Mouse (Mus musculus): ENCODE results near the gene Arl14. TPM values are rescaled to one million over a fixed set of nuclear protein-coding genes. Genes with fewer than 3 reads are reported as not detected.
"Not testable (repeated sequence)": the region's sequence is repeated elsewhere in the genome, so short reads cannot be mapped to it uniquely, and the experiment has no call there.

Arl14 gene
- polyA plus RNA-seq, 1 experiment from 2014 or later, result not detected

DNA sequence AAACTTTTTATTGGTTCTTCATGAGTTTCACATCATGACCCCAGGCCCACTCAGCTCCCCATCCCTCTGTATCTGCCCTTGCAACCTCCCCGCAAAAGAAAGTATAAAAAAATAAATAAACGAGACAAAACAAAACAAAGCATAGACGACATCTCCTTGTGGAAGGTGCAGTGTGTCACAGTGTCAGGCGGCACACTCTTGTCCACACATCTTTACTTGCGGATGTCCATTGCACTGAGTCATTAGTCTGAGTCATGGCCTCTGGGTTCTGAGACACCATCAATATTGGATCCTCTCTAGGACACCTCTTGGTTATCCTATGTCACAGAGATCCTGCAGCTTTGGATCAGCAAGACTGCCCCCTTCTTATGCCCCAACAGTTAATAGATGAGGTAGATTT is 7.7 kb upstream of the Arl14 start:
- ATAC-seq (ENCODE audit: insufficient read depth), result no peak
- 72% methylated on average over 5 of the region's 5 CpGs for WGBS (ENCODE audit: insufficient replicate concordance)

DNA sequence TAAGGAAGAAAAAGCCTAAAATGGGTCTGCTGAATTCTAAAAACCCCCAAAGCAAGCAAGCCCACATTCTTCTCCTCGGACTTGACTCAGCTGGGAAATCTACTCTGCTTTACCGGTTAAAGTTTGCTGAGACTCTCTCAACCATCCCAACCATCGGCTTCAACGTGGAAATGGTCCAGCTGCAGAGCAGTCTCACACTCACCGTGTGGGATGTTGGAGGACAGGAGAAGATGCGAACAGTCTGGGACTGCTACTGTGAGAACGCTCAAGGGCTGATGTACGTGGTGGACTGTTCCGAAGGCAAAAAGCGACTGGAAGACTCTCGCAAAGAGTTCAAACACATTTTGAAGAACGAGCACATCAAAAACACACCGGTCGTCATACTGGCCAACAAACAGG is 282 bp downstream of the Arl14 start:
- Histone ChIP-seq H3K27me3 (no peaks in the 10 kb centered on the region), H3K36me3 (replicated peaks) (no peaks in the 10 kb centered on the region), H3K4me1 (replicated peaks) (no peaks in the 10 kb centered on the region), H3K9ac (no peak overlapping the region), H3K9me3 (replicated peaks) (no peaks in the 10 kb centered on the region), H3K4me2 (no peak overlapping the region), H3K4me3 (replicated peaks) (no peak overlapping the region), H3K27ac (replicated peaks) (no peak overlapping the region)
- ATAC-seq (ENCODE audit: insufficient read depth), result no peak
- 75% methylated on average over 14 of the region's 14 CpGs for WGBS (ENCODE audit: insufficient replicate concordance)

More for the DNA sequence above, 7.7 kb upstream of the Arl14 start:
- Histone ChIP-seq H3K4me3 (replicated peaks) (no peak overlapping the region), H3K9me3 (replicated peaks) (no peaks in the 10 kb centered on the region), H3K4me2 (no peak overlapping the region), H3K4me1 (replicated peaks) (no peaks in the 10 kb centered on the region), H3K27ac (replicated peaks) (no peak overlapping the region), H3K27me3 (no peaks in the 10 kb centered on the region), H3K36me3 (replicated peaks) (no peaks in the 10 kb centered on the region), H3K9ac (no peak overlapping the region)

- WGBS (ENCODE audit: insufficient replicate concordance), result 66% methylated on average over 7 of the region's 7 CpGs
- Histone ChIP-seq H3K4me3 (replicated peaks) (no peak overlapping the region), H3K27me3 (no peaks in the 10 kb centered on the region), H3K4me1 (replicated peaks) (no peaks in the 10 kb centered on the region), H3K9me3 (replicated peaks) (no peaks in the 10 kb centered on the region), H3K36me3 (replicated peaks) (no peaks in the 10 kb centered on the region), H3K4me2 (no peak overlapping the region), H3K9ac (no peak overlapping the region), H3K27ac (replicated peaks) (no peak overlapping the region)
- no peak for ATAC-seq (ENCODE audit: insufficient read depth)
Observed at GRCm38 (mm10) chr3:69222987-69223386, 768 bp downstream of the Arl14 start.

GRCm38 (mm10) chr3:69223666-69224065 is 1.4 kb downstream of the Arl14 start:
- Histone ChIP-seq H3K36me3 (replicated peaks) (no peaks in the 10 kb centered on the region), H3K27ac (replicated peaks) (no peak overlapping the region), H3K27me3 (no peaks in the 10 kb centered on the region), H3K4me3 (replicated peaks) (no peak overlapping the region), H3K9me3 (replicated peaks) (no peaks in the 10 kb centered on the region), H3K4me2 (no peak overlapping the region), H3K9ac (no peak overlapping the region), H3K4me1 (replicated peaks) (no peaks in the 10 kb centered on the region)
- 45% methylated on average over 8 of the region's 8 CpGs for WGBS (ENCODE audit: insufficient replicate concordance)
- ATAC-seq (ENCODE audit: insufficient read depth), result no peak

DNA sequence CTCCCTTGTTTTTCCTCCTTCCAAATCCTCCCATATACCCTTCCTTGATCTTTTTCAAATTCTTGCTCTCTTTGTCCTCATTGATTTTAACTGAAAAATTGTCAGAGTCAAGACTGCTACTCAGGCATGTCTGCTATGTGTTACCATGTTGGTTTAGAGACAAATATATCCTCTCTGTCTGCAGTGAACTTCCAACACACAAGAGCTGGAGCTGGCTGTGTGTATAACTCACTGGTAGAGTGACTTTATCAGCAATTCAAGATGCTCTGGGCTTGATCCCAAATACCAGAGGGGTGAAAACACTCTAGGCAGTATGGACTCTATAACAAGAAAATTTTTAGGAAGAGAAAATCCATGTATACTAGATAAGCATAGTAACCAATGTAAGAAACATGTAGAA is 2.8 kb downstream of the Arl14 start:
- Histone ChIP-seq H3K4me1 (replicated peaks) (no peaks in the 10 kb centered on the region), H3K4me3 (replicated peaks) (no peak overlapping the region), H3K9ac (no peak overlapping the region), H3K27ac (replicated peaks) (no peak overlapping the region), H3K9me3 (replicated peaks) (no peaks in the 10 kb centered on the region), H3K27me3 (no peaks in the 10 kb centered on the region), H3K36me3 (replicated peaks) (no peaks in the 10 kb centered on the region), H3K4me2 (no peak overlapping the region)
- no peak for ATAC-seq (ENCODE audit: insufficient read depth)

- WGBS (ENCODE audit: insufficient replicate concordance), result 69% methylated on average over 2 of the region's 2 CpGs
- H3K9ac ChIP-seq, result no peak overlapping the region
- no peak overlapping the region for H3K27ac ChIP-seq (replicated peaks)
- ATAC-seq (ENCODE audit: insufficient read depth), result no peak
- H3K36me3 ChIP-seq (replicated peaks), result no peaks in the 10 kb centered on the region
- no peak overlapping the region for H3K4me3 ChIP-seq (replicated peaks)
- H3K9me3 ChIP-seq (replicated peaks), result no peaks in the 10 kb centered on the region
- no peaks in the 10 kb centered on the region for H3K27me3 ChIP-seq
- no peaks in the 10 kb centered on the region for H3K4me1 ChIP-seq (replicated peaks)
- H3K4me2 ChIP-seq, result no peak overlapping the region
Observed at GRCm38 (mm10) chr3:69226496-69226895, 4.3 kb downstream of the Arl14 start.

DNA sequence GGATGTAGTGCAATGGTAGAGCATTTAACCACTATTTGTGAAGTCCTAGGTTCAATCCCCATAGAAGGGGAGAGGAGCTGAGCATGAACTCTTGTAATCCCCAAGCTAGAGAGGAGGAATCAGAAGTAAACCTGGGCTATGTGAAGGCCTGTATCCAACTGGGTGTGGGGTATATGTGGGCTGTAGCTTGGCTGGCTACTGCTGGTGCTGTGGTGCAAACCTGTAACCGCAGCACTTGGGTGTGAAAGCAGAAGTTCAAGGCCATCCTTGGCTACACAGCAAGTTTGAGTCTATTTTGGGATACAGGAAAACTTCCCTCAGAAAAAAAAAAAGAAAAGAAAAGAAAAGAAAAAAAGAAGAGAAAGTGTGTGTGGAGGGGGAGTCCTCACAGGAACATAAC is 5.8 kb downstream of the Arl14 start:
- ATAC-seq (ENCODE audit: insufficient read depth), result no peak
- H3K4me3 ChIP-seq (replicated peaks), result no peak overlapping the region
- H3K27me3 ChIP-seq, result no peaks in the 10 kb centered on the region
- H3K9ac ChIP-seq, result no peak overlapping the region
- H3K4me2 ChIP-seq, result no peak overlapping the region
- WGBS (ENCODE audit: insufficient replicate concordance), result 35% methylated on average over 1 of the region's 1 CpGs
- H3K9me3 ChIP-seq (replicated peaks), result no peaks in the 10 kb centered on the region
- no peaks in the 10 kb centered on the region for H3K4me1 ChIP-seq (replicated peaks)
- no peaks in the 10 kb centered on the region for H3K36me3 ChIP-seq (replicated peaks)
- no peak overlapping the region for H3K27ac ChIP-seq (replicated peaks)

GRCm38 (mm10) chr3:69231522-69232138 is 9.4 kb downstream of the Arl14 start:
- Histone ChIP-seq H3K9ac (no peak overlapping the region), H3K9me3 (replicated peaks) (no peaks in the 10 kb centered on the region), H3K4me3 (replicated peaks) (no peak overlapping the region), H3K27ac (replicated peaks) (no peak overlapping the region), H3K4me1 (replicated peaks) (no peaks in the 10 kb centered on the region), H3K27me3 (no peaks in the 10 kb centered on the region), H3K36me3 (replicated peaks) (no peaks in the 10 kb centered on the region), H3K4me2 (no peak overlapping the region)
- no peak for ATAC-seq (ENCODE audit: insufficient read depth)
- WGBS (ENCODE audit: insufficient replicate concordance), result 73% methylated on average over 14 of the region's 14 CpGs

DNA sequence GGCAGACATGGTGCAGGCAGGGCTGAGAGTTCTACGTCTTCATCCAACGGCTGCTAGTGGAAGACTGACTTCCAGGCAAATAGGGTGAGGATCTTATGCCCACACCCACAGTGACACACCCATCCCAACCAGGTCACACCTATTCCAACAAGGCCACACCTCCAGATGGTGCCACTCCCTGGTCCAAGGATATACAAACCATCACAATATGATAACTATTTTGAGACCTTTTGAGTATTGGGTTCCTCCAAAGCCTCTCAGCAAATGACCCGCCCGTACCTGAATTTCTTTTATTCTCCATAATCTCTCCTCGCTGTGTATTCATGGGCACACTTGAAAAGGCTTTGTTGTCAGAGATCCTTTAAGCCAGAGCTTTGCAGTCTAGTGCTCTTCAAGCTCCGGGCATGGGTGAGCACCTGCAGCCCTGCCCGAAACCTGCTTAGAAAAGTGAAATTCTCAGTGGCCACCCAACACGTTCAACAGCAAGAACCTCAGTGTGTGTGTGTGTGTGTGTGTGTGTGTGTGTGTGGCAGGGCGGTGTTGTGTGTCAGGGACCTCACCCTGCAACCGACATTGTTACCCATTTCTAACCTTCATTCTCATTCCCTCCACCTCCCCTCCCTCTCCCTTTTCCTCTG is 11.5 kb downstream of the Arl14 start:
- H3K36me3 ChIP-seq (replicated peaks); H3K9me3 ChIP-seq (replicated peaks); H3K9ac ChIP-seq; H3K4me2 ChIP-seq; H3K4me3 ChIP-seq (replicated peaks); H3K4me1 ChIP-seq (replicated peaks); ATAC-seq (ENCODE audit: insufficient read depth); H3K27me3 ChIP-seq; H3K27ac ChIP-seq (replicated peaks): not testable (repeated sequence)
- WGBS (ENCODE audit: insufficient replicate concordance), result 74% methylated on average over 10 of the region's 10 CpGs

DNA sequence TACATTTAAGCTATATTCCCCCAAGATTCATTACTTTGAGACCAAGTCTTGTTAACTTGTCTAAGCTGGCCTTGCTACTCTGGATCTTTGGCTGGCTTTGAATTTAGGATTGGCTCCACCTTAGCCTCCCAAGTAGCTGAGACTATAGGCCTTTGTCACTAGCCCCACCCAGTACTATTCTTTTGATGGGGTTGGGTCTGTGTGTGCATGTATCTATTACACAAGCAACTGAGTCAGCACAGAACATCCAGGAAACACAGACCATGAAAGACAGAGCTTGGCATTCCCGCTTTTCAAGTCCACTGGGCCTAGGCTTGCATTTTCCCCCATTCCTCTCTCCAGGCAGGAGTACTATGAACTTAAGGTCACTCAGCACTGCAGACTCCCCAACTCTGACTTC is 12.3 kb downstream of the Arl14 start:
- 57% methylated on average over 1 of the region's 1 CpGs for WGBS (ENCODE audit: insufficient replicate concordance)
- ATAC-seq (ENCODE audit: insufficient read depth), result no peak

GRCm38 (mm10) chr3:69235806-69236205 is 13.6 kb downstream of the Arl14 start:
- no peaks in the 10 kb centered on the region for H3K4me1 ChIP-seq (replicated peaks)
- no peak overlapping the region for H3K4me2 ChIP-seq
- WGBS (ENCODE audit: insufficient replicate concordance), result 59% methylated on average over 3 of the region's 3 CpGs
- ATAC-seq (ENCODE audit: insufficient read depth), result no peak
- no peaks in the 10 kb centered on the region for H3K27me3 ChIP-seq
- H3K9ac ChIP-seq, result no peak overlapping the region
- no peaks in the 10 kb centered on the region for H3K36me3 ChIP-seq (replicated peaks)
- H3K9me3 ChIP-seq (replicated peaks), result no peaks in the 10 kb centered on the region
- no peak overlapping the region for H3K27ac ChIP-seq (replicated peaks)
- H3K4me3 ChIP-seq (replicated peaks), result no peak overlapping the region

More for the DNA sequence above, 12.3 kb downstream of the Arl14 start:
- Histone ChIP-seq H3K4me2 (no peak overlapping the region), H3K4me3 (replicated peaks) (no peak overlapping the region), H3K36me3 (replicated peaks) (no peaks in the 10 kb centered on the region), H3K27ac (replicated peaks) (no peak overlapping the region), H3K27me3 (no peaks in the 10 kb centered on the region), H3K9me3 (replicated peaks) (no peaks in the 10 kb centered on the region), H3K4me1 (replicated peaks) (no peaks in the 10 kb centered on the region), H3K9ac (no peak overlapping the region)

GRCm38 (mm10) chr3:69236491-69236890 is 14.3 kb downstream of the Arl14 start:
- H3K4me2 ChIP-seq, result no peak overlapping the region
- no peak overlapping the region for H3K9ac ChIP-seq
- ATAC-seq (ENCODE audit: insufficient read depth), result no peak
- H3K9me3 ChIP-seq (replicated peaks), result no peaks in the 10 kb centered on the region
- H3K4me3 ChIP-seq (replicated peaks), result no peak overlapping the region
- WGBS (ENCODE audit: insufficient replicate concordance), result 64% methylated on average over 12 of the region's 12 CpGs
- no peaks in the 10 kb centered on the region for H3K4me1 ChIP-seq (replicated peaks)
- H3K27ac ChIP-seq (replicated peaks), result no peak overlapping the region
- H3K27me3 ChIP-seq, result no peaks in the 10 kb centered on the region
- H3K36me3 ChIP-seq (replicated peaks), result no peaks in the 10 kb centered on the region

All from liver, embryonic 15.5 days (tissue).